ENCODE assay signal across 19 mouse cellular contexts in the genomic region with DNA sequence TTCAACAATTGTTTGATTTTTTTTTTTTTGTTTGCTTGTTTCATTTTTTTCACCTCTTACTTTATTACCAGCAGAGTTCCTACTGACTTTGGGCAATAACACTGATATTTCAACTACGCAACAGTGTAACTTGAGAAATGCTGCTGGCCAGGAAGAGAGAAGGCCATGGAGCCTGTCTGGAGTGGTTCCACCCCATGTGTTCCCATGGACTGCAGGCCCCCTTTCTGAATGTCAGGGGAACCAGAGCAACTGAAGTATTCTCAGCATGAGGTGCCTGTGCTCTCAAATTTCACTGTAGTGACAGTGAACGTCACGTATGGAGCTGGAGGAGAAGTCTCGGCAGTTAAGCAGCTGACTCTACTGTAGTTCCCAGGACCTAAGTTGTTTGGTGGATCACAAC. TPM values are rescaled to one million over a fixed set of nuclear protein-coding genes. Genes with fewer than 3 reads are reported as not detected.
A peak's percentile ranks its signal among the peaks of the same experiment; 100 is the strongest.
DNase-seq lines count a peak whose midpoint lies in the region; ATAC-seq lines count a peak whose summit lies in the region.
"Had no signal": no experiment of that assay in that cellular context is flagged by ENCODE, and none has a peak within 500 bp of the region (broad histone marks: within the 10 kb centered on the region; RNA-seq: fewer than 3 reads in every experiment).

No protein-coding gene starts in this region.

- H3K36me3 ChIP-seq in embryonic facial prominence, embryonic 13.5 days: no peaks in the 10 kb centered on the region
- no peaks in the 10 kb centered on the region for H3K36me3 ChIP-seq in embryonic facial prominence, embryonic 10.5 days (replicated peaks)
- no peaks in the 10 kb centered on the region for H3K36me3 ChIP-seq in kidney, embryonic 15.5 days
- H3K36me3 ChIP-seq in kidney, embryonic 14.5 days (ENCODE audit: control insufficient read depth, insufficient read depth, low read length): no peaks in the 10 kb centered on the region
- H3K36me3 ChIP-seq: G1E; hindbrain, embryonic 15.5 days; liver, embryonic 13.5 days; lung, embryonic 15.5 days; midbrain, embryonic 13.5 days; neural tube, embryonic 12.5 days had no signal

- H3K9me3 ChIP-seq in embryonic facial prominence, embryonic 13.5 days: no peaks in the 10 kb centered on the region
- no peaks in the 10 kb centered on the region for H3K9me3 ChIP-seq in embryonic facial prominence, embryonic 10.5 days
- H3K9me3 ChIP-seq in kidney, embryonic 15.5 days (replicated peaks): no peaks in the 10 kb centered on the region
- H3K9me3 ChIP-seq in kidney, embryonic 14.5 days (ENCODE audit: control insufficient read depth, low read length): no peaks in the 10 kb centered on the region
- H3K9me3 ChIP-seq: G1E; hindbrain, embryonic 15.5 days; liver, embryonic 13.5 days; lung, embryonic 15.5 days; midbrain, embryonic 13.5 days; neural tube, embryonic 12.5 days had no signal

- H3K4me2 ChIP-seq in embryonic facial prominence, embryonic 13.5 days: no peak overlapping the region
- no peak overlapping the region for H3K4me2 ChIP-seq in kidney, embryonic 15.5 days
- no peak overlapping the region for H3K4me2 ChIP-seq in kidney, embryonic 14.5 days (replicated peaks; ENCODE audit: low read depth, low read length)
- H3K4me2 ChIP-seq: hindbrain, embryonic 15.5 days; liver, embryonic 13.5 days; lung, embryonic 15.5 days; midbrain, embryonic 13.5 days; neural tube, embryonic 12.5 days had no signal

- ATAC-seq in embryonic facial prominence, embryonic 13.5 days (ENCODE audit: insufficient number of reproducible peaks, insufficient read depth, low FRiP score, low TSS enrichment, low read depth): no peak
- 0 out of 2 replicates have a peak, but pooled peaks have one; percentile 8 for ATAC-seq in kidney, embryonic 15.5 days (replicated peaks; ENCODE audit: low FRiP score)
- ATAC-seq in kidney, embryonic 14.5 days (ENCODE audit: low FRiP score, low TSS enrichment): no peak
- ATAC-seq: forebrain, embryonic 16.5 days; intestine, postnatal 0 days had no signal

- H3K4me3 ChIP-seq in embryonic facial prominence, embryonic 13.5 days: no peak overlapping the region
- H3K4me3 ChIP-seq in embryonic facial prominence, embryonic 10.5 days: no peak overlapping the region
- H3K4me3 ChIP-seq in kidney, embryonic 15.5 days (replicated peaks): no peak overlapping the region
- H3K4me3 ChIP-seq in kidney, embryonic 14.5 days (ENCODE audit: low read length): no peak overlapping the region
- H3K4me3 ChIP-seq: hindbrain, embryonic 15.5 days; liver, embryonic 13.5 days; lung, embryonic 15.5 days; midbrain, embryonic 13.5 days; neural tube, embryonic 12.5 days had no signal

- H3K27ac ChIP-seq in embryonic facial prominence, embryonic 13.5 days: peak overlapping the region; percentile 41; the same call in 1 of the 2 replicates
- no peak overlapping the region for H3K27ac ChIP-seq in embryonic facial prominence, embryonic 10.5 days (replicated peaks)
- H3K27ac ChIP-seq in kidney, embryonic 15.5 days: no peak overlapping the region
- H3K27ac ChIP-seq in kidney, embryonic 14.5 days (ENCODE audit: low read depth, low read length): no peak overlapping the region
- H3K27ac ChIP-seq: hindbrain, embryonic 15.5 days; liver, embryonic 13.5 days; lung, embryonic 15.5 days; neural tube, embryonic 12.5 days had no signal

- H3K9ac ChIP-seq in embryonic facial prominence, embryonic 13.5 days: no peak overlapping the region
- no peak overlapping the region for H3K9ac ChIP-seq in kidney, embryonic 15.5 days
- no peak overlapping the region for H3K9ac ChIP-seq in kidney, embryonic 14.5 days (ENCODE audit: low read depth, low read length)
- H3K9ac ChIP-seq: hindbrain, embryonic 15.5 days; liver, embryonic 13.5 days; lung, embryonic 15.5 days; midbrain, embryonic 13.5 days; neural tube, embryonic 12.5 days had no signal

- peaks cover 22% of the 10 kb centered on the region for H3K4me1 ChIP-seq in embryonic facial prominence, embryonic 13.5 days
- H3K4me1 ChIP-seq in embryonic facial prominence, embryonic 10.5 days: peaks cover 4% of the 10 kb centered on the region; the same call in 1 of the 2 replicates
- H3K4me1 ChIP-seq in kidney, embryonic 15.5 days: peaks cover 15% of the 10 kb centered on the region
- H3K4me1 ChIP-seq in kidney, embryonic 14.5 days (ENCODE audit: control insufficient read depth, insufficient read depth, low read length): peaks cover 16% of the 10 kb centered on the region; the same call in 1 of the 2 replicates
- H3K4me1 ChIP-seq: hindbrain, embryonic 15.5 days; lung, embryonic 15.5 days had no signal

- DNase-seq in embryonic facial prominence, embryonic 10.5 days (ENCODE audit: low spot score): no peak
- DNase-seq in forelimb bud, embryonic 11.5 days (ENCODE audit: low read depth, low spot score): peak; percentile 21
- peak; percentile 69 for DNase-seq in skeletal muscle tissue, adult 2 months (ENCODE audit: low read depth, low spot score)
- DNase-seq in right cerebral cortex, postnatal 36 days (ENCODE audit: low spot score in 2 of 2): no peak
- DNase-seq: cerebellum, adult 9-10 months; heart, postnatal 14 days; kidney, postnatal 10 days; liver, embryonic 13.5 days; thymus, postnatal 14 days had no signal

- 29% methylated on average over 4 of the region's 4 CpGs for WGBS in embryonic facial prominence, embryonic 13.5 days
- WGBS in embryonic facial prominence, embryonic 10.5 days: 76% methylated on average over 4 of the region's 4 CpGs
- 47% methylated on average over 4 of the region's 4 CpGs for WGBS in kidney, embryonic 15.5 days
- 52% methylated on average over 4 of the region's 4 CpGs for WGBS in kidney, embryonic 14.5 days

- H3K27me3 ChIP-seq in embryonic facial prominence, embryonic 13.5 days: no peaks in the 10 kb centered on the region
- no peaks in the 10 kb centered on the region for H3K27me3 ChIP-seq in embryonic facial prominence, embryonic 10.5 days (replicated peaks; ENCODE audit: low read depth, poor library complexity, severe bottlenecking)
- H3K27me3 ChIP-seq in kidney, embryonic 15.5 days: 0 out of 2 replicates have a peak, but pooled peaks cover 5% of the 10 kb centered on the region
- no peaks in the 10 kb centered on the region for H3K27me3 ChIP-seq in kidney, embryonic 14.5 days (ENCODE audit: control insufficient read depth, insufficient read depth, low read length)
- H3K27me3 ChIP-seq: hindbrain, embryonic 15.5 days; lung, embryonic 15.5 days; midbrain, embryonic 13.5 days; neural tube, embryonic 12.5 days had no signal

RNA-seq across cellular contexts. Expression of gene Irs2, which starts 35.3 kb away (rescaled TPM):
- 7.7 and 8.7 TPM in 2 replicates for polyA plus RNA-seq in embryonic facial prominence, embryonic 13.5 days (2015; fragmentation: Nextera tagmentation; extraction: Ambion mirVana)
- polyA plus RNA-seq in embryonic facial prominence, embryonic 10.5 days (2016; fragmentation: Nextera tagmentation; extraction: Ambion mirVana): 7.9 and 8.1 TPM in 2 replicates
- 5.6 and 5.7 TPM in 2 replicates for polyA plus RNA-seq in kidney, embryonic 15.5 days (2015; fragmentation: Nextera tagmentation; extraction: Ambion mirVana)
- polyA plus RNA-seq in kidney, embryonic 14.5 days (2014; fragmentation: Nextera tagmentation; extraction: Ambion mirVana): 6.6 and 7.3 TPM in 2 replicates

Comparison
In these comparisons a context has a peak if more than half of its experiments do, and no peak if none do; other contexts are left out.
1. DNase-seq: peak in forelimb bud, embryonic 11.5 days (single experiment) and skeletal muscle tissue, adult 2 months (single experiment); none in embryonic facial prominence, embryonic 10.5 days (single experiment) and right cerebral cortex, postnatal 36 days (0 of 2).